ENCODE assay signal across 20 mouse cellular contexts in the genomic region with DNA sequence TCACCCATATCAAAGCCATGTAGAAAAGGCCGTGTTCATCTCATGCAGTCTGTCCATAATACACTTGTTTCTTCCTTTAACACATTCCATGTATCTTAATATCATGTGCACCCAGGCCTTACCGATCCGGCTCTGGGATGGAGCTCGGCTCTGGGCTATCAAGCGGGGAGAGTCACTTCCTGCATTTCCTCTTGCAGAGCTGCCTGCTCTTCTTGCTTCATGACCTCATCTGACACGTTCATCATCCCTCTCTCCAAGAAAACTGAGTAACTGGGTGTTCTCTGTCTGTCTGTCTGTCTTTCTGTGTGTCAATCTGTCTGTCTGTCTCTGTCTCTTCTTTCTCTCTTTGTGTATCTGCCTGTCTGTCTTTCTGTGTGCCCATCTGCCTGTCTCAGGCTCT.
A peak's percentile ranks its signal among the peaks of the same experiment; 100 is the strongest.
DNase-seq lines count a peak whose midpoint lies in the region; ATAC-seq lines count a peak whose summit lies in the region.
"Had no signal": no experiment of that assay in that cellular context is flagged by ENCODE, and none has a peak within 500 bp of the region (broad histone marks: within the 10 kb centered on the region; RNA-seq: fewer than 3 reads in every experiment).

No protein-coding gene starts in this region.

- H3K4me3 ChIP-seq in hindbrain, embryonic 12.5 days: no peak overlapping the region
- H3K4me3 ChIP-seq in hindbrain, embryonic 14.5 days (replicated peaks; ENCODE audit: low read length): no peak overlapping the region
- H3K4me3 ChIP-seq in macrophage (ENCODE audit: inconsistent target): no peak overlapping the region
- H3K4me3 ChIP-seq: forebrain, embryonic 12.5 days; heart, embryonic 12.5 days; intestine, embryonic 15.5 days; lung, embryonic 15.5 days had no signal

- no peak for ATAC-seq in hindbrain, embryonic 12.5 days (ENCODE audit: low FRiP score)
- no peak for ATAC-seq in hindbrain, embryonic 14.5 days (ENCODE audit: low FRiP score)
- ATAC-seq: CD4-positive, CD25-positive, alpha-beta regulatory T cell, adult 4 months; intestine, embryonic 15.5 days; midbrain, embryonic 16.5 days had no signal

- peak overlapping the region; percentile 23; the same call in 1 of the 2 replicates for H3K27ac ChIP-seq in hindbrain, embryonic 12.5 days
- no peak overlapping the region for H3K27ac ChIP-seq in hindbrain, embryonic 14.5 days
- H3K27ac ChIP-seq in macrophage: peak overlapping the region; percentile 61
- H3K27ac ChIP-seq: forebrain, embryonic 12.5 days; intestine, embryonic 15.5 days; liver, embryonic 14.5 days; lung, embryonic 15.5 days had no signal

- WGBS in hindbrain, embryonic 12.5 days: 78% methylated on average over 6 of the region's 6 CpGs
- 75% methylated on average over 6 of the region's 6 CpGs for WGBS in hindbrain, embryonic 14.5 days
- 13% methylated on average over 6 of the region's 6 CpGs for WGBS in macrophage (ENCODE audit: missing documents)

- DNase-seq in hindbrain, embryonic 14.5 days (ENCODE audit: low spot score): no peak
- DNase-seq in 3T3-L1 (ENCODE audit: low read depth, low spot score): peak; percentile 49
- DNase-seq in 416B (ENCODE audit: low read depth): peak; percentile 71
- no peak for DNase-seq in layer of hippocampus, postnatal 14 days (ENCODE audit: low spot score in 2 of 2)
- DNase-seq in left cerebral cortex, postnatal 10 days (ENCODE audit: extremely low spot score in 1 of 2, low spot score in 2 of 2): no peak
- DNase-seq: adrenal gland, postnatal 36 days; cerebellum, adult 18-20 months; cerebellum, postnatal 25 days; gastrocnemius, postnatal 14 days; retina, postnatal 1 day; right cerebral cortex, postnatal 4 days had no signal

- H3K27me3 ChIP-seq in hindbrain, embryonic 12.5 days: peaks cover 2% of the 10 kb centered on the region
- 0 out of 2 replicates have a peak, but pooled peaks cover 3% of the 10 kb centered on the region for H3K27me3 ChIP-seq in hindbrain, embryonic 14.5 days (ENCODE audit: control insufficient read depth, insufficient read depth, low read length)
- H3K27me3 ChIP-seq: heart, embryonic 12.5 days; intestine, embryonic 15.5 days had no signal

- peaks cover 32% of the 10 kb centered on the region for H3K4me1 ChIP-seq in hindbrain, embryonic 12.5 days
- peaks cover 17% of the 10 kb centered on the region for H3K4me1 ChIP-seq in hindbrain, embryonic 14.5 days (replicated peaks; ENCODE audit: control insufficient read depth, insufficient read depth, low read length)

- H3K4me2 ChIP-seq in hindbrain, embryonic 12.5 days (replicated peaks): no peak overlapping the region
- no peak overlapping the region for H3K4me2 ChIP-seq in hindbrain, embryonic 14.5 days (replicated peaks)
- H3K4me2 ChIP-seq: forebrain, embryonic 12.5 days; heart, embryonic 12.5 days; intestine, embryonic 15.5 days; lung, embryonic 15.5 days had no signal

- no peaks in the 10 kb centered on the region for H3K79me2 ChIP-seq in macrophage (ENCODE audit: inconsistent target)

- intact Hi-C loops in left cerebral cortex, postnatal 10 days (cut with DNase I): no loop called here

- no peaks in the 10 kb centered on the region for H3K36me3 ChIP-seq in hindbrain, embryonic 12.5 days
- no peaks in the 10 kb centered on the region for H3K36me3 ChIP-seq in hindbrain, embryonic 14.5 days (replicated peaks; ENCODE audit: control insufficient read depth, insufficient read depth)
- no peaks in the 10 kb centered on the region for H3K36me3 ChIP-seq in macrophage (ENCODE audit: inconsistent target)
- H3K36me3 ChIP-seq: forebrain, embryonic 12.5 days; heart, embryonic 12.5 days; intestine, embryonic 15.5 days; lung, embryonic 15.5 days had no signal

- no peak overlapping the region for H3K9ac ChIP-seq in hindbrain, embryonic 12.5 days
- H3K9ac ChIP-seq in hindbrain, embryonic 14.5 days: no peak overlapping the region
- H3K9ac ChIP-seq: forebrain, embryonic 12.5 days; heart, embryonic 12.5 days; intestine, embryonic 15.5 days; liver, embryonic 14.5 days; lung, embryonic 15.5 days had no signal

- no peaks in the 10 kb centered on the region for H3K9me3 ChIP-seq in hindbrain, embryonic 12.5 days (replicated peaks)
- H3K9me3 ChIP-seq in hindbrain, embryonic 14.5 days (ENCODE audit: control insufficient read depth, low read length): no peaks in the 10 kb centered on the region
- H3K9me3 ChIP-seq: forebrain, embryonic 12.5 days; heart, embryonic 12.5 days; intestine, embryonic 15.5 days; lung, embryonic 15.5 days had no signal

Comparison
In these comparisons a context has a peak if more than half of its experiments do, and no peak if none do; other contexts are left out.
1. DNase-seq: peak in 3T3-L1 (single experiment) and 416B (single experiment); none in hindbrain, embryonic 14.5 days (single experiment), layer of hippocampus, postnatal 14 days (0 of 2) and left cerebral cortex, postnatal 10 days (0 of 2).